Mouse (Mus musculus): Measurements from ENCODE around the gene Idh2. TPM values are rescaled to one million over a fixed set of nuclear protein-coding genes. Genes with fewer than 3 reads are reported as not detected.

Idh2 gene
- total and polyA plus RNA-seq, 3 experiments: 121 to 268 (median 181) TPM

GRCm38 (mm10) chr7:80143331-80144273 is 28.4 kb upstream of the Idh2 start:
- H3K79me2 ChIP-seq (ENCODE audit: control insufficient read depth, insufficient read depth, low read length, poor library complexity): no peaks in the 10 kb centered on the region; the same call in 1 of the 2 replicates
- H3K9me3 ChIP-seq (replicated peaks; ENCODE audit: insufficient read depth, low read length): no peaks in the 10 kb centered on the region
- no peaks in the 10 kb centered on the region for H3K27me3 ChIP-seq (ENCODE audit: control insufficient read depth in 1 of 2, insufficient read depth in 2 of 2, low read length in 2 of 2)
- peak overlapping the region; percentile 67 to 75 for H3K4me3 ChIP-seq (ENCODE audit: control insufficient read depth in 1 of 2, insufficient read depth in 1 of 2, low read depth in 2 of 2, low read length in 2 of 2)
- peaks cover 0 to 20% of the 10 kb centered on the region in 2 experiments; a peak in 2 of 4 replicates for H3K36me3 ChIP-seq (ENCODE audit: control insufficient read depth in 1 of 2, insufficient read depth in 2 of 2, low read length in 2 of 2)
- H3K27ac ChIP-seq (ENCODE audit: control insufficient read depth, low read depth, low read length): peak overlapping the region; percentile 96
- peaks cover 3 to 36% of the 10 kb centered on the region in 2 experiments; a peak in 3 of 4 replicates for H3K4me1 ChIP-seq (ENCODE audit: control insufficient read depth in 1 of 2, insufficient read depth in 2 of 2, low read length in 2 of 2)
- peak; percentile 97 for DNase-seq (ENCODE audit: low read depth, low spot score)
- TF ChIP-seq MYB (IDR thresholded peaks at IDR 0.05; ENCODE audit: low read depth, low read length): no peak; the same call in 1 of the 2 replicates
- TF ChIP-seq RCOR1 (IDR thresholded peaks at IDR 0.05; ENCODE audit: low read depth, low read length): peak; percentile 70
- TF ChIP-seq USF2 (IDR thresholded peaks at IDR 0.05; ENCODE audit: borderline replicate concordance in 1 of 2, insufficient read depth in 1 of 2, low read depth in 1 of 2, low read length in 2 of 2): no peak
- TF ChIP-seq POLR2AphosphoS2 (IDR thresholded peaks at IDR 0.05; ENCODE audit: low read length): no peak
- no peak for TF ChIP-seq POLR2AphosphoS5 (IDR thresholded peaks at IDR 0.05; ENCODE audit: borderline replicate concordance, low read depth, low read length)
- no peak for TF ChIP-seq ZMIZ1 (IDR thresholded peaks at IDR 0.05; ENCODE audit: low read depth, low read length)
- TF ChIP-seq ZC3H11A (IDR thresholded peaks at IDR 0.05; ENCODE audit: low read depth, low read length): no peak
- peak; percentile 57 for TF ChIP-seq GATA1 (IDR thresholded peaks at IDR 0.05; ENCODE audit: low read depth, low read length)
- peak; percentile 87 to 88 for TF ChIP-seq EP300 (IDR thresholded peaks at IDR 0.05; ENCODE audit: low read depth in 1 of 2, low read length in 2 of 2)
- peak; percentile 92 for TF ChIP-seq TAL1 (IDR thresholded peaks at IDR 0.05; ENCODE audit: low read length)
- 0 out of 2 replicates have a peak, but pooled peaks have one; percentile 45 for TF ChIP-seq HCFC1 (IDR thresholded peaks at IDR 0.05; ENCODE audit: low read depth, low read length)
- no peak for TF ChIP-seq CHD2 (IDR thresholded peaks at IDR 0.05; ENCODE audit: low read length)
- TF ChIP-seq SIN3A (IDR thresholded peaks at IDR 0.05; ENCODE audit: low read length): peak; percentile 88
- TF ChIP-seq TCF12 (IDR thresholded peaks at IDR 0.05; ENCODE audit: low read depth, low read length): peak; percentile 94
- no peak for TF ChIP-seq MEF2A (IDR thresholded peaks at IDR 0.05; ENCODE audit: extremely low read depth, insufficient replicate concordance, low read depth, low read length, poor library complexity, severe bottlenecking)
- peak; percentile 41 for TF ChIP-seq SMC3 (IDR thresholded peaks at IDR 0.05; ENCODE audit: low read depth, low read length)
- no peak; the same call in 1 of the 2 replicates for TF ChIP-seq RAD21 (IDR thresholded peaks at IDR 0.05; ENCODE audit: low read depth, low read length)
- TF ChIP-seq ZNF384 (IDR thresholded peaks at IDR 0.05; ENCODE audit: low read depth, low read length): no peak
- TF ChIP-seq POLR2A (IDR thresholded peaks at IDR 0.05; ENCODE audit: control insufficient read depth in 1 of 2, insufficient read depth in 1 of 2, low read depth in 1 of 2, low read length in 2 of 2, poor library complexity in 1 of 2): 0 out of 4 replicates have a peak, but pooled peaks of 1 of the 2 experiments have one; percentile 36
- TF ChIP-seq ETS1 (IDR thresholded peaks at IDR 0.05; ENCODE audit: low read depth, low read length): peak; percentile 97
- TF ChIP-seq BHLHE40 (IDR thresholded peaks at IDR 0.05; ENCODE audit: borderline replicate concordance, low read depth, low read length): peak; percentile 39; the same call in 1 of the 2 replicates
- peak; percentile 70 for TF ChIP-seq MXI1 (IDR thresholded peaks at IDR 0.05; ENCODE audit: low read depth, low read length)
- TF ChIP-seq NELFE (IDR thresholded peaks at IDR 0.05; ENCODE audit: low read depth, low read length): peak; percentile 8; the same call in 1 of the 2 replicates
- no peak for TF ChIP-seq USF1 (IDR thresholded peaks at IDR 0.05; ENCODE audit: low read depth, low read length)
- 0 out of 2 replicates have a peak, but pooled peaks have one; percentile 20 for TF ChIP-seq MAZ (IDR thresholded peaks at IDR 0.05; ENCODE audit: low read depth, low read length)
- H3K9ac ChIP-seq (ENCODE audit: control insufficient read depth, low read depth, low read length, poor library complexity, severe bottlenecking): peak overlapping the region; percentile 74
